Mouse (Mus musculus): ENCODE measurements around the gene Sdr42e1.

- TF ChIP-seq CTCF (IDR thresholded peaks at IDR 0.05) (no peak), POLR2A (IDR thresholded peaks at IDR 0.05; ENCODE audit: insufficient read depth, low read depth, low read length) (no peak)
Measured at GRCm38 (mm10) chr8:117718152-117718860, 44.8 kb upstream of the Sdr42e1 start.

Data from heart, adult 2 months (tissue).